Mouse (Mus musculus) layer of hippocampus, adult 9-10 months (tissue): ENCODE results near the gene Ccdc120.
A peak's percentile ranks its signal among the peaks of the same experiment; 100 is the strongest.
"Not testable (repeated sequence)": the region's sequence is repeated elsewhere in the genome, so short reads cannot be mapped to it uniquely, and the experiment has no call there.

ENCODE experiments used
- DNase-seq: peaks from one replicate; pipeline ENCODE4 v3.0.0; 2022; ENCODE audit warnings: low spot score

The Ccdc120 gene

DNA sequence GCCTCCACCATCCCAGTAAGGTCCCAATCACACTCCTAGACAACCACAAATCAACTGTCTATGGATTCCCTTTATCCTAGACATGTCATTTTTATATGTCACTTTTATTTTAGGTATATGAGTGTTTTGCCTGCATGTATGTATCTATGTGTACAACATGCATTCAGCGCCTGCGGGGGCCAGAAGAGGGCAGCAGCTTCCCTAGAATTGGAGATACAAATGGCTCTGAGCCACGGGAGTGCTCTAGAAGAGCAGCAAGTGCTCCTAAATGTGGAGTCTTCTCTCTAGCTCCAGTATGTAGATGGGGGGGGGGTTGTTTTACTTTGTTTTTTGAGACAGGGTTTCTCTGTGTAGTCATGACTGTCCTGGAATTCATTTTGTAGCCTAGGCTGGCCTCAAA, 2.9 kb upstream of the Ccdc120 start:
- DNase-seq, result not testable (repeated sequence)

DNA sequence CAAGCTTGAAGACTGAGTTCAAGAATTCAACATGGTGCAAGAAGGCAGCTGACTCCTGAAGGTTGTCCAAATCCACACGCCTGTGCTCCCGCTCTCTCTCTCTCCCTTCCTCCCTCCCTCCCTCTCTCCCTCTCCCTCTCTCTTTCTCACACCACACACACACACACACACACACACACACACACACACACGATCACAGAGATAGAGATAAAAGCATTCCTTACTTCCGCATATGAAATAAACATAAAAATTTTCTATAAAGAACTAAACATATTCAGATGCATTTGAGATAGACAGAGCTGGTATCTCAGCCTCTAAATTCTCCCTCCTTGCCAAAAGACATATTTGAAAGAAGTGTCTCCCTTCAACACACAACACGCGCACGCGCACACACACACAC, 5.3 kb downstream of the Ccdc120 start:
- DNase-seq, result no peak

DNA sequence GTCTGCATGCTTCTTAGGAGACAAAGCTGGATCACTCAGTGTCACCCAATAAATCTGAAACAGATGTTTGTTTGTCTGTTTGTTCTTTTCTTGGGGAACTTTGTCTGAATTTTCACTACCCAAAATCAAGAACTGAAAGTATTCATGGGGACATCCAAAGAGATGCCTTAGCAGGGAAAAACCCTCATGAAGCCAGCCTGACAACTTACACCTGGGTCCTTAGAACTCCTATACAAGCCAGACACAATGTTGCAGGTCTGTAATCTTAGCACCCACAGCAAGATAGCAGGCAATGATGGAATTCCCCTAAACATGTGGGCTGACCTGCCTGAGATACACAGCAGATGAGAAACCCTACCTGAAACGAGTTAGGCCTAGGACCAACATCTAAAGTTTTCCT, 5.8 kb downstream of the Ccdc120 start:
- no peak for DNase-seq

DNA sequence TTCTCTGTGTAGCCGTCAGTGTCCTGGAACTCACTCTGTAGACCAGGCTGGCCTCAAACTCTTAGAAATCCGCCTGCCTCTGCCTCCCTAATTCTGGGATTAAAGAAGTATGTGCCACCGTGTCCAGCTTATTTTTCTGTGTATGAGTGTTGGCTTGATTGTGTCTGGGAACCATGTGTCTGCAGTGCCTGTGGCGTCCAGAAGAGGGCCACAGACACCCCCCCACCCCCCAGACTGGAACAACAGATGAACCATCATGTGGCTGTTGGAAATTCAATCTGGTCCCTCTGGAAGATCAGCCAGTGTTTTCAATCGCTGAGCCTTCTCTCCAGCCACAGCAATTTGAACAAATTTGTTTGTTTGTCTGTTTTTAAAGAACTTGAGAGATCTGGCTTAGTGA, 7.2 kb downstream of the Ccdc120 start:
- DNase-seq, result no peak

DNA sequence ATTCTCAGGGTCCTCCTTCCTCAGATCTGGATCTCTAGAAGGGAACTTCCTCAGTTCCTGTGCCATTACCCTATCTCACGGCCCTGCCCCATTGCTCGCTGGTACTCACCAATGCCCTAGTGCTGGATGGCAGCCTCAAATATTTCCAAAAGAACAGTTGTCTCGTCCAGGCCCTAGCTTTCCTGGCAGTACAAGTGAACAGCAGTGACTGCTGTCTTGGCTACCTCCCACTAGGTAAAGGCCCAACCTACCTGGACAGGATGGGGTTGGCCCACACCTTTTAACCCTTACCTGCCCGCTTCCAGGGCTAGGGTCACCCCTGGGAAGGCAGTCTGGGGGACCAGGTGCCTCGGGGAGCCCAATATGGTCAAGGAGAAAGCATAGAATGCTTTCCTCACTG, 9.6 kb downstream of the Ccdc120 start:
- no peak for DNase-seq

DNA sequence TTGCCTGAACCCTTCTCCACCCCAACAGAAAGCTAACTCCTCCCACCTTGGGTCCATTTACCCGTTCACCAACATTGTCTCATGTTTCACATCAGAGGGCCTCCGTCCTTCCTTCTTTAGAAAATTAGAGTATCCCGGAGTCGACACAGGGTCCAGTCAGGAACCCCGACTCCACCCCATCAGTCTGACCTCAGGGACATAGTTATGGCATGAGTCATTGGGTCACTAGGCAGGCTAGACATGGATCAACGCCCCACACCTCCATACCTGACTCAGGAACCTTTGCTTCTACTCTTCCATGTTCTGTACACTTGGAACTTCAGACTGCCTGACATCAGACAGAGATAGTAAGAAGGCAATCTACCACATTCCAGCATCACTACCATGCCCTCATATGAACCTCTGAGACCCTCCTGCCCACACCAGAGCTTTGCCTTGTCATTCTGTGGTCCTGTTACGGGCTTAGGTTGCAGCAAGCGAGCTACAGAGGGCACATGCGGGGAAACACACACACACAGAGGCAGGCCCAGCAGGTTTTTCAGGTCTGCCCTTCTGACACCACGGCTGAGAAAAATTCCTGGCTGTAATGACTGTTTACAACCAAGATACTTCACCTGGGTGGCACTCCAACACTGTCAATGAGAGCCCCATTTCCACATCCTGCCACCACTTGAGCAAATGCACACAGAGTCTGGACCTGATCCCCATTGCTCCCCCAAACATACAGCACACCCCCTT, 10.5 kb downstream of the Ccdc120 start:
- DNase-seq, result no peak

DNA sequence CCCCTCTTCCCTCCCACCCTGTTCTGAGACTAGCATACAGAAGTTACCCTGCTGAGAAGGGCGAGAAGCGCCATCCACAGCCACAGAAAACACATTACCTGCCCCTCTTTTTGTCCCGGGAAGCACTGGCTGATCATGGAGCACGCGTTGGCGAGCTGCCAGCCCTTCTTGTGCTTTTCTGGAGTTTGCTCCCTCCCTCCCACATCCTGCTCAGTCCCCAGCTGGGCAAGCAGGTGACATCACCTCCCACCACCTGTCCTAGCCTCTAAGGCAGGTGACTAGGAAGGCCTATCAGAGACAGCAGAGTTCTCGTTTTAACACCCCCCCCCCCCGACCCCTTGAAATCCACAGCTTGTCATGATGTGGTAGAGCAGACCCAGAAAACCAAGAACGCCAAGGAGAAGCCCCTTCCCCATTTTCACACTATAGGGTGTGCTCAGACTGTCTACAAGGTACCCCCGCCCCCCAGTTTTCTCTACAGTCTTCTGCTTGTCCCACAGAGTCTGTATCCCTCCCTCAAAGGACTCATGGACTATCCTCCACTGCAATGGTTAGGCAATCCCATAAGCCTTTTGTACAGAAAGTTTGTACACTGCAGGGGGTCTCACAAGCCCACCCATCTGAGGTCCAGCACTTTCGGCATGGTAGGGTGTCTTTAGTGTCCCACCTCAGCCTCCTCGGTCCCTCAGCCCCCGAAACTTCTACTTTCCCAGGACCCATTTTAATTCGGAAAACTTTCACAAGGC, 11.2 kb downstream of the Ccdc120 start:
- no peak for DNase-seq

DNA sequence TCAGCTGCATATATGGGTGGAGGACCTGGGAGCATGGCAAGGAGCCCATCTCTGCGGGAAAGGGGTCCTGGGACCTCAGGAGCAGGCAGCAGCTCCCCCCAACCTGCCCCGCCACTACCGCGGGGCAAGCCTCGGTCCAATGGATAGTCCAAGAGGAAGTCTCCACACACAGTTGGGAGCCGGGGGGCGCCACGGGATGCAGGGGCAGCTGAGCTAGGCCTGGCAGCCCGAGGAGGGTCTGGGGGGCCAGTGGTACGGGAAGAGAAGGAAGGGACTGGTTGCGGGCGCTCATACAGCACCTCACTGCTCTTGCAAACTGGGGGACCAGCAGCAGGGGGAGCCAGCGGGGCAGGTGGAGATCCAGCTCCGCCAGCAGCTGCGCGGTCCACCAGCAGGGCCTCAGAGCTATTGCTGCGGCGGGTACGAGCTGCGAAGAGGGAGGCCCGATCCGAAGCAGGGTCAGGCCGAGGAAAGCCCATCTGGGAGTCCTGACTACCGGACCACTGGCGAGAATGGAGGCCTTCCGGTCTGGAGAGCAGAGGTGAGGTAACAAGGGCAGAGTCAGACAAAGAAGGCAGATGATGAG, 17.0 kb downstream of the Ccdc120 start:
- no peak for DNase-seq

DNA sequence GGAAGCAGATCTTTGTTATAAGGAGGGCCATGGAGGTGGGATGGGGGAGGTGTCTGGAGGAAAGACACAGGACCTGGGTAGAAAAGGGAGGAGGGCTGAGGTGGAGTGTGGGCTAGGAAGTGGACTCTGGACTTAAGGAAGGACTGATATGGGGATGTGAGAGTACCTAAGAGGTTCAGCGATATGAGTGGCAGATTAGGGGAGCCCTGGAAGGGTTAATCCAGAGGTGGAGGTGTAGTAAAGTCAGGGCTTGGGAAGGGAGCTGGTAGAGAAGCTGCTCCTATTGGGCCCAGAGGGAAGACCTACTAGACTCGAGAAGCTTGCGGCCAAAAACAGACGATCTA, 21.8 kb downstream of the Ccdc120 start:
- DNase-seq, result no peak

DNA sequence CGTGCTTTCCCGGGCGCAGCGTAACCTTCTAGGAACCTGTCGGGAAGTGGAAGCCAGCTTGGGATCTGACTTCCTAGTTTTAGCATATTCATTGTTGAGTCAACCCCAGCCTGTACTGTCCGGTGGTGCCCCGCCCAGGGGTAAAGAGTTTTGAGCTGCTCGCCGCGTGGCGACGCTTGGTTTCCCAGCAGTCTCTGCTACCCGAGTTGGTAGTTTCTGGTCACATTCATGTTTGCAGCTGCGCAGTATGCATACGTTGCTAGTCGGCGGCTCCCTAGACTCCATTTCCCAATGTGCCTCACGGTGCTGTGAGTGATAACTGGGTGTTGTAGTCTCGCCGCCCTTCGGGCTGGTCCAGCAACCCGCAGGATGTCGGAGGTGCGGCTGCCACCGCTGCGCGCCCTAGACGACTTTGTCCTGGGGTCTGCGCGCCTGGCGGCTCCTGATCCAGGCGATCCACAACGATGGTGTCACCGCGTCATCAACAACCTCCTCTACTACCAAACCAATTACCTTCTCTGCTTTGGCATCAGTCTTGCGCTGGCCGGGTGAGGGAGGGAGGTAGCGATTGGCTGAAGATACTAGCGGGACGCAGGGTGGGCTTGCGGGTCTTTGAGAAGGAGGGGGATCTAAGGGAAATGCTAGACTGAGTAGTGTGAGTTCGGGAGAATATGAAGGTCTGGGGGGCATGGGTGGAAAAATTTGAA, 22.3 kb downstream of the Ccdc120 start, which contains the start of gene Praf2:
Gene Praf2, plus strand, starts transcription at position 225 of the 707 bp plus-strand sequence.
- DNase-seq, result peak; percentile 76

DNA sequence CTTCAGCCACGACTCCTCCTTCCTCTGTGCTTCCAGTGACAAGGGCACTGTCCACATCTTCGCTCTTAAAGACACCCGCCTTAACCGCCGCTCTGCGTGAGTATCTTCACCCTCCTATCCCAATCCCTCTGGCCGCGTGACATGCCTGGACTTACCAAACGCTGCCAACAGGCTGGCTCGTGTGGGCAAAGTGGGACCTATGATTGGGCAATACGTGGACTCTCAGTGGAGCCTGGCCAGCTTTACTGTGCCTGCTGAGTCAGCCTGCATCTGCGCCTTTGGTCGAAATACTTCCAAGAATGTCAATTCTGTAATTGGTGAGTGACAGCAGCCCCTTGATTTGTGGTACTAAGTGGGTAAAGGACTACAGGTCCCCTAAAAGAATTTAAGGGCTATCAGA, 23.5 kb downstream of the Ccdc120 start:
- DNase-seq, result no peak

DNA sequence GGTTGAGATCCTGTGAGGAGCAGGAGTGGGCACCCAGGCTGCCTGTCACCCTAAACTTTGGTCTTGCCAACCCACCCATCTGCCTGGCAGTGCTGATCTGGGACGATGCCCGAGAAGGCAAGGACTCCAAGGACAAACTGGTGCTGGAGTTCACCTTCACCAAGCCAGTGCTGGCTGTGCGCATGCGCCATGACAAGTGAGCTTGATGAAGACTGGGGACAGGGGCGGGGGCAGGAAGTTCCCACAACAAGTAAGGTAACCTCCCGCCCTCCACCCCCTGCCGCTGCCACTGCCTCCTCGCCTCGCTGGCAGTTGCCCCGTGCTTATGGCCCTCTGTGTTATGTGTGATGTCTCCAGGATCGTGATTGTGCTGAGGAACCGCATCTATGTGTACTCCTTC, 24.9 kb downstream of the Ccdc120 start:
- no peak for DNase-seq

DNA sequence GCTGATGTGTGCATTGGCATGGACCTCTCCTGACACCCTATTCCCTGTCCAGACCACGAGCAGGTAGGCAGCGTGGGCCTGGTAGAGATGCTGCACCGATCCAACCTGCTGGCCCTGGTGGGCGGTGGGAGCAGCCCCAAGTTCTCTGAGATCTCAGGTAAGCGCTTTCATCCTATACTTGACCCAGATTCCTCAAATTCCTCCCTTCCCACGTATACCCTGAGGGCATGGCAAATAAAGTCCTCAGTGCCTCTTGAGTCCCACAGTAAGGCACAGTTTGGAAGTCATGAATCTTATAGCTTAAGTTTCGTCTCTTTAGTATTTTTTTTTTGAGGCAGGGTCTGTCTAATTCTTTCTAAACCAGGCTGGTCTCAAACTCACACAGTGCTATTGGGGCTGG, 26.6 kb downstream of the Ccdc120 start:
- DNase-seq, result no peak

DNA sequence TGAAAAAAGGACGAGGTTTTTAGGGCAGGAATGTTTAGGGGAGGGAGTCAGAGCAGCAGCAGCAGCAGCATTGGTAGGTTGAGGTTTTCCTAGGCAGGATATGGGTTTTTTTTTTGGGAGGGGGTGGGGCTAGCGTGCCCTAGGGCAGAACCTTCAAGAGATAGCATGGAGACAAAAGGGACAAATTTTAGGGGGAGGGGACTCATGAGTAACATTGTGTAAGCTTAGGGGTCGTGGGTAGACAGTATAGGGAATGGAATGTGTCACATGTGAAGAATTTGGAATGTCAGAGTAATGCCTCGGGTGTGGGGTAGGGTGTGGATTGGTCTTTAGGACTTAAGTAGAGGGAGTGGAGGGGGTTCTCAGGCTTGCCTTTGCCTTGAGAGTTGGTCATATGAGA, 28.0 kb downstream of the Ccdc120 start:
- no peak for DNase-seq

DNA sequence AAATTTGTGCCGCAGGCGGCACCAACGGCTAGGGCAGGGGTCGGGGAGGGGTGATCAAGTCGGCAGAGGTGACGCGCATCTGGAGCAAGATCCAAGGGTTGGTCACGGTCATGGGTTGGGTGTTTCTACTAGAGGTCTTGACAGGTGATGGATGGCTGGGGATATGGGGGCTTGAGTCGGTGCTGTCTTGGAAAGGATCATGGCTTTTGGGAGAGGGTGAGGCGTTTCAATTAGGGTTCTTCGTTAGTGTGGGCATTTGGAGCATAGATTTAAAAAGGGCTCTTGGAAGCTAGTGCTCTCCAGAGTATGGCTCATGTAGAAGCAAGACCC, 28.5 kb downstream of the Ccdc120 start:
- no peak for DNase-seq

DNA sequence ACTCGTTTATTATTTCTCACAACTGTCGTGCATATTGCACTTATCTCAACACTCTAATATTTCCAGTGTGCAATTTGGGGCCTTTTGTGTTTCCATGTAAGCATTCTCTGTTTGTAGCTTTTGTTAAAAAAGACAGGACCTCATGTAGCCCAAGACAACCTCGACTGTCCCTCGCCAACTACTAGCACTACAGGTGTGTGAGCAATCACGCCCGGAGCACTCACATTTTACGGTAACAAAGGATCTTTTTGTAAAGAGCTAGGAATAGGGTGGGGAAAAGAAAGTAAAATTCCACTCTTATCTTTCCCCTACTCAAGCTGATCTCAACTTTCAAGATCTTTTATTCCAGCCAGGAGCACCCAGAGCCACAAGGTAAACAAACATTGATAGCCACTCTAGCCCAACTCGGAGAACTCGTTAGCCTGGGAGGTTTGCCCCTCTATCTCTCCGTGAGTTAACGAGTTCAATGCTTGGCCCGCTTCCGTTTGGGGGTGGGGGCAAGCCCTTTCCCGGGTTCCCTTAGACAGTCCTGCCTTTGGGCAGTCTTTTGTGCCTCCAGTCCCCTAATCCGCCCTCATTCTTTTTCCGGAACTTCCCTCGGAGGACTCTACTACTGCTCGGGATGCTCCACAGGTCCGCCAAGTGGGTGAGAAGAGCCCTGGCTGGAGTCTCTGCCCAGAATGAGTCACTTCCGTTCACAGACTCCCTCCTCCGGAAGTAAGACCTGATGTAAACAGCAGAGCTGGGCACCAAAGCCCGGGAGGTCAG, 29.0 kb downstream of the Ccdc120 start, which contains the start of gene Gm45208:
Gene Gm45208, plus strand, starts transcription at position 732 of the 768 bp plus-strand sequence.
- DNase-seq, result peak; percentile 50

DNA sequence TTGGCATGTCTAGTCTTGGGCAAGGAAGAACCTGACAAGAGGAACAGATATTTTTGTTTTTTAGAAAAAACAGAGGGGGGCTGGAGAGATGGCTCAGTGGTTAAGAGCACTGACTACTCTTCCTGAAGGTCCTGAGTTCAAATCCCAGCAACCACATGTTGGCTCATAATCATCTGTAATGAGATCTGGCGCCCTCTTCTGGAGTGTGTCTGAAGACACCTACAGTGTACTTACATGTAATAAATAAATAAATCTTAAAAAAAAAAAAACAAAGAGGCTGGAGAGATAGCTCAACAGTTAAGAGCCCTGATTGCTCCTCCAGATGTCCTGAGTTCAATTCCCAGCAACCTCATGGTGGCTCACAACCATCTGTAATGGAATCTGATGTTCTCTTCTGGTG, 34.6 kb downstream of the Ccdc120 start:
- not testable (repeated sequence) for DNase-seq

DNA sequence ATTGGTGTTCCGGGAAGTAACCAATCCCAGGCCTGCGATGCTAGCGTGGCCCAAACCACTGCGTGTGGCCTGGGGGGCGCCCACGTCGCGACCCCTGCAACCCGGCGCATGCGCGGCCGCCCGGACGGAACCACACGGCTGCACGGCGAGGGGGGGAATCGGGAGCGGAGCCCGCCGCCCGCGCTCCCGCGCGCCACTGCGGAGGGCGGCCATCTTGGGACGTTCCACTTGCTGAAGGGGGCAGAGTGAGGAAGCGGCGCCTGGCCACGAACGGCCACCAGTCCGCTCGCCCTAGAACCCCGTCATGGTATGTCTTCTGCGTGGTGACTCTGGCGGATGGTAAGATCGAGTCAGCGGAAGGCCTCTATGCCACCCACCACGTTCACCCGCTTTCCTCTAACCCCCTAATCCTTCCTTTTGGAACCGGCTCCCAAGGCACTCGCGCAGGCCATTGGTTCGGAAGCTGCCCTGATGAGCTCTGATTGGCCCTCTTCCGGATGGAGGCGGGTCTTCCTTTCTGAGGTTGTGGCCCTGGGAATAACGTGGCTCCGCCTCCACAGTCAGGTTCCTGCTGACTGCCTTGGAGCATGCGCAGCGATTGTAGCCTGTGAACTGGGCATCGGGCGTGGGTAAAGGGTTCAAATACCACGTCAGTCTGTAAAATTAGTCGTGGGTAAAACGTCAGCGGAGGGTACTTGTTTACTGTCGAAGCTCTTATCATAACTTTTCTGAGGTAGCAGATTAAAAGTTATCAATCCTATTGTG, 36.4 kb downstream of the Ccdc120 start, which contains the start of gene Wdr45:
Gene Wdr45, plus strand, starts transcription at position 199 of the 765 bp plus-strand sequence.
- peak; percentile 91 for DNase-seq

DNA sequence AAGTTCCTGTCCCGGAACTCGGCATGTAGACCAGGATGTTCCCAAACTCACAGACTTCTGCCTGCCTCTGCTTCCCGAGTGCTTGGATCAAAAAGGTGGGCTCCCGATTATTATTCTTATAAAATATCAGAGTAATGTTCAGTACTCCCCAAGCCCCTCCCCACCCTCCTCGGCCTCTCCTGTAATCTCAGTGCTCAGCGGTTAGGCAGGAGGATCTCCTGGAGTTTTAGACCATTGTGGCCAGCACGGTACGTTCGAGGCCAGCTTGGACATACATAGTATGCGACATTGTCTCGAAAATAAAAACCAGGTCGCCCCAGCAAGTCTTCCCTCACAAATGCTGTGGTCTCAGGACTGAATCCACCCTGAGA, 37.0 kb downstream of the Ccdc120 start:
- not testable (repeated sequence) for DNase-seq

DNA sequence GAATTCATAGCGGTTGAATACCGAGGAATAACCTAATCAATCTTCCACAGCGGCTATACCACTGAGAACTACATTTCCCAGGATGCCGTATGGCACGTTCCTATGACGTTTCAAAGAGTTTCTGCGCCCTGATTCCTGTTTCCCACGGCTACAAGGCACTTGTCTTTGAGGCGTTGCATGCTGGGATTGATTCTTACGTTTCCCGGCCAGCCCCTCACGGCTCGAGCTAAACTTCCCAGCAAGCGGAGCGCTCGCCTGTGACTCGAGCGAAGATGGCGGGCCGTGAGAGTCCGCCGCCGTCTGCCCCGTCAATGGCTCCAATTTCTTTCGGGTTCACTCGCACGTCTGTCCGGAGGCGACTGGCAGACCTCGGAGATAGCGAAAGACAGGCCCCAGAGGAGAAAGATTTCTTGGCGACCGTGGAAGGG, 53.7 kb downstream of the Ccdc120 start, which contains the start of gene Gpkow:
Gene Gpkow, plus strand, starts transcription at position 178 of the 428 bp plus-strand sequence.
- peak; percentile 73 for DNase-seq

DNA sequence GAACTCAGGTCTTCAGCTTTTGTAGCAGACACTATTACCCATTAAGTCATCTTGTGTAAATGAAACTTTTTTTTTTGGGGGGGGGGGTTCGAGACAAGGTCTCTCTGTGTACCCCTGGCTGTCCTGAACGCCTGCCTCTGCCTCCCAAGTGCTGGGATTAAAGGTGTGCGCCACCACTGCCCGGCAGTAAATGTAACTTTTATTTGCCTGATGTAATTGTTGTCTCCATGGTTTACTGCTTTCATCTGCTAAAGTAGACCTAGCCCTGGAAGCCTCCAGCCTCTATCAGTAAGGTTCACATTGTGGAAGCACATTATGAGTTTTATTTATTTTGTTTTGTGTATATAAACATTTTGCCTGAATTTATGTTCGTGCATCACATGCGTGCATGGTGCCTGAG, 54.2 kb downstream of the Ccdc120 start:
- DNase-seq, result no peak
